Mouse (Mus musculus): ENCODE results near the gene Notch2. TPM values are rescaled to one million over a fixed set of nuclear protein-coding genes. Genes with fewer than 3 reads are reported as not detected.

The Notch2 gene
- polyA plus RNA-seq, 1 experiment, result 6.6 TPM

DNA sequence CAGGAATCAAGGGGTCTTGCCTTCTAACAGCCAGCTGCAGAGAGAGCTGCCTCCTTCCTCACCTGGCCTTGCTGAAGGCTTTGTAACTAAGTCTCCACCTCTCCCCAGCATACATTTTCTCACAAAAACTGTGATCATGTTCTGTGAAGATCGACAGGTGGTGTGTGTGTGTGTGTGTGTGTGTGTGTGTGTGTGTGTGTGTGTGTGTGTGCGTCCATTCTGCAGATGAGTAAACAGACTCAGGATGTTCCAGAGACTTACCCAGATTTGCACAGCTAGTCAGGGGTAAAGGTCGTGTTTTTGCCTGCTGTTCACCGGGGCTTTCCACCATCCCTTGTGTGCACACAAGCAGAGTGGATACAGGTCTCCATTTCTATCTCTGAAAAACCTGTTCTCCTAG lies 40.6 kb upstream of the Notch2 start:
- Histone ChIP-seq H3K27me3 (ENCODE audit: control insufficient read depth, insufficient read depth, low read length) (no peaks in the 10 kb centered on the region), H3K27ac (ENCODE audit: insufficient read depth, low read depth, low read length) (no peak overlapping the region), H3K36me3 (ENCODE audit: control insufficient read depth, insufficient read depth, low read length) (no peaks in the 10 kb centered on the region), H3K4me1 (ENCODE audit: control insufficient read depth, insufficient read depth, insufficient read length, low read length) (peaks cover 3% of the 10 kb centered on the region; the same call in 1 of the 2 replicates), H3K4me3 (ENCODE audit: low read depth, low read length) (no peak overlapping the region)
- TF ChIP-seq CTCF (IDR thresholded peaks at IDR 0.05; ENCODE audit: extremely low read depth, insufficient read length, insufficient replicate concordance, low read depth, low read length) (no peak), POLR2A (IDR thresholded peaks at IDR 0.05; ENCODE audit: low read depth, low read length) (no peak)
- WGBS, result 29% methylated on average over 4 of the region's 4 CpGs

DNA sequence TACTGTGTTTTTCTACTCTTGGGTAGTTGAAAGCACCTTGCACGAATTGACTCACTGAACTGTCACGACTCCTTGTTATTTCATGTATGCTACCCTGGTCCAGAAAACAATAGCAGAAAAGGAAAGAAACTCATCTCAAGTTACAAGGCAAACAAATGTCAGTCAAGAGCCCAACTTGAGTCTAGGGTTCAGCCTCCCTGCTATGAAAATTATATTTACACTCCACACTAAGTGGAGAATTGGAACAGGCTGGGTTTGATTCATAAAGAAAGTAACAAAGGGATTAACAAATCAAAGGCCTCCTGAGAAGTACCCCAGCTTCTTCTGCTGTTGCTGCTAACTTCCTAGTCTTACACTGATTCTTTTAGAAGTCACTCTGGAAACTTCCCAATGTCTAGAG lies 40.0 kb upstream of the Notch2 start:
- WGBS, result 41% methylated on average over 2 of the region's 2 CpGs
- Histone ChIP-seq H3K4me1 (ENCODE audit: control insufficient read depth, insufficient read depth, insufficient read length, low read length) (peaks cover 3% of the 10 kb centered on the region; the same call in 1 of the 2 replicates), H3K27ac (ENCODE audit: insufficient read depth, low read depth, low read length) (no peak overlapping the region), H3K27me3 (ENCODE audit: control insufficient read depth, insufficient read depth, low read length) (no peaks in the 10 kb centered on the region), H3K4me3 (ENCODE audit: low read depth, low read length) (no peak overlapping the region), H3K36me3 (ENCODE audit: control insufficient read depth, insufficient read depth, low read length) (no peaks in the 10 kb centered on the region)
- TF ChIP-seq POLR2A (IDR thresholded peaks at IDR 0.05; ENCODE audit: low read depth, low read length), result no peak
- TF ChIP-seq CTCF (IDR thresholded peaks at IDR 0.05; ENCODE audit: extremely low read depth, insufficient read length, insufficient replicate concordance, low read depth, low read length), result no peak

DNA sequence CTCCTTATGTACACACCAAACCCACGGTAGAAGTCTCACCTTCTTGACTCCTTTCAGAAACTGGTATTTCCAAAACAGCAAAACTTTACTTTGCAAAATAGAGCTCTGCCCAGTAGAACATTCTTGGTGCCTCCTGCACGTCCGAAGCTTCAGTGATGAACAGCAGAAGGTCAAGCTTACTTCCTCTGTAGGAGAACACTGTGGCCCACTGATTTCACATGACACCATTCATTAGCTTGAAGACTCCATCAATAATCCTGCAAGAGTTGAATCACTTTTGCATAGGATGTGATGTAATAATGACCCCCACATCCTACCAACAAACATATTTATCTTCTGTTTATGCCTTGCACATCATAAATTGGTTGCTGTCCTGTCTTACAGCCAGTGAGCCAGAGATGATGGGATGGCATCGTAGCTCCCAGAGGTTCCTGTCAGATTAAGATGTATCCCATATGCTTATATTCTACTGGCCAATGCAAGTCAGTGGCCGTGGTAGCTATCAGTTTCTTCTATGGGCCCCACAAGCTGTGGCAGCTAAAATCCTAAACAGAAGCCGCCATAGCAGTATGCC lies 39.0 kb upstream of the Notch2 start:
- TF ChIP-seq POLR2A (IDR thresholded peaks at IDR 0.05; ENCODE audit: low read depth, low read length) (no peak), CTCF (IDR thresholded peaks at IDR 0.05; ENCODE audit: extremely low read depth, insufficient read length, insufficient replicate concordance, low read depth, low read length) (no peak)
- no peak overlapping the region for H3K4me3 ChIP-seq (ENCODE audit: low read depth, low read length)
- no peaks in the 10 kb centered on the region for H3K27me3 ChIP-seq (ENCODE audit: control insufficient read depth, insufficient read depth, low read length)
- peaks cover 3% of the 10 kb centered on the region; the same call in 1 of the 2 replicates for H3K4me1 ChIP-seq (ENCODE audit: control insufficient read depth, insufficient read depth, insufficient read length, low read length)
- H3K36me3 ChIP-seq (ENCODE audit: control insufficient read depth, insufficient read depth, low read length), result no peaks in the 10 kb centered on the region
- no peak overlapping the region for H3K27ac ChIP-seq (ENCODE audit: insufficient read depth, low read depth, low read length)
- 84% methylated on average over 6 of the region's 6 CpGs for WGBS

DNA sequence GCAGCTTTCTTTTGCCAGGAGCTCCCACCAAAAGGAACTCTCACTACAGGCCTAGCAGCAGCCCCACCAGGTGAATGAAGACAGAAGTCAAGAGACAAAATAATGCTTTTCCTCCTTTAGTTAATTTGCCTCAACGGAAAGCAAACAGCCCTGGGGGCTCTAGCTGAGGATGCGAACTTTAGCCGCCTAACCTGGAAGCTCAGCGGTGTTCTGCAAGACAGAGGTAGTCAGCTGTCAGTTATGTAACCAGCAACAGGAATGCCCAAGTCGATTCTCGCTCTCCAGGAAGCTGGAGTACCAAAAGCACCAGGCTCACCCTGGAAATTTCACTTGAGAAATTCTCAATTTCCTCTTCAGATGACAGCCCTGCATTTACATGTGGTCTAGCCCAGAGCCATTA lies 36.6 kb upstream of the Notch2 start:
- H3K27me3 ChIP-seq (ENCODE audit: control insufficient read depth, insufficient read depth, low read length), result no peaks in the 10 kb centered on the region
- 68% methylated on average over 6 of the region's 6 CpGs for WGBS
- no peak for TF ChIP-seq POLR2A (IDR thresholded peaks at IDR 0.05; ENCODE audit: low read depth, low read length)
- H3K4me1 ChIP-seq (ENCODE audit: control insufficient read depth, insufficient read depth, insufficient read length, low read length), result no peaks in the 10 kb centered on the region
- no peak overlapping the region for H3K27ac ChIP-seq (ENCODE audit: insufficient read depth, low read depth, low read length)
- H3K4me3 ChIP-seq (ENCODE audit: low read depth, low read length), result no peak overlapping the region
- H3K36me3 ChIP-seq (ENCODE audit: control insufficient read depth, insufficient read depth, low read length), result no peaks in the 10 kb centered on the region

DNA sequence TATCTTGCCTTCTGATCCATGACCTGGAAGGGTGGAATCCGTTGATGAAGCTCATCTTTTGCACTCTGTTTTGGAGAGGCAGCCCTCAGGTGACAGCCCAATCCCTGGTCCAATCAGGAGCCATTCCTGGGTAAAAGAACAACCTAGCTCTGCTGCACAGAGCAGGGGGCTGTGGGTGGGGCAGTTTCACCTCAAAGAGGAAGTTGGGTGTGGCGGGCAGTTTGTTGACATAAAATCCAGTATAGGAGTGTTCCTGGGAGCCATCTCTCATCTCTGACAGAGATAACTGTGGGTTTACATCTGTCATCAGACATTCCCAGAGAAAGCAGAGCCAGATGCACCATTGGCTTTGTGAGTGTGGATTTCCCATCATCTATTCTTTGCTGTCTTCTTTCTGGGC lies 34.6 kb upstream of the Notch2 start:
- Histone ChIP-seq H3K4me1 (ENCODE audit: control insufficient read depth, insufficient read depth, insufficient read length, low read length) (no peaks in the 10 kb centered on the region), H3K4me3 (ENCODE audit: low read depth, low read length) (no peak overlapping the region), H3K27me3 (ENCODE audit: control insufficient read depth, insufficient read depth, low read length) (no peaks in the 10 kb centered on the region), H3K36me3 (ENCODE audit: control insufficient read depth, insufficient read depth, low read length) (no peaks in the 10 kb centered on the region), H3K27ac (ENCODE audit: insufficient read depth, low read depth, low read length) (no peak overlapping the region)
- TF ChIP-seq CTCF (IDR thresholded peaks at IDR 0.05; ENCODE audit: extremely low read depth, insufficient read length, insufficient replicate concordance, low read depth, low read length), result no peak
- TF ChIP-seq POLR2A (IDR thresholded peaks at IDR 0.05; ENCODE audit: low read depth, low read length), result no peak
- 54% methylated on average over 2 of the region's 2 CpGs for WGBS

DNA sequence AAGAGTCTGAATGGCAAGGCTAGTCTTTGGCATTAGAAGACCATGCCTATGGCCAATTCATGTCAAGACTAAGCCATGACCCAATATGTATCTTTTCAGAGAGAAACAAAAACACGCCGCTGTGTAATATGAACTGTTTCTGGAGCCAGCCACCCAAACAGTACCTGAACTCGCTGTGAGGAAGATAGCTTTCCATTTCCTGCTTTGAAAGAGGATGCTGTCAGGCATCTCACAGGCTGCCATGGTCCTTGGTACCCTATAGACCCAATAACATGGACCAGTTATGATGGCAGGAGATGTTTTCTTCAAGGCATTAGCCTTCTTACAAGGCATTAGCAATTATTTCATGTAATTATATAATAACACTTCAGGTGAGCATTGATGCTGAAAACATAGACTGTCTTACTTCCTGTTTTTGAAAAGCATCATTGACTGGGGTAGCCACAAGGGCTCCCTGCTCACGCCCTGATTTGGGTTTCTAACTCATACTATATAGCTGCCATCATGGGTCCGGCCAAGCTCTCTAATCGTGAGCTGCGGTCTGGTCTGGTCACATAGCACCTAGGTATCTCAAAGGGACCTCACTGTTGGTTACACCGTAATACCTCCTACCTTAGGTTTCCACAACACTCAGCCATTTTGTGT lies 32.5 kb upstream of the Notch2 start:
- no peaks in the 10 kb centered on the region for H3K27me3 ChIP-seq (ENCODE audit: control insufficient read depth, insufficient read depth, low read length)
- H3K4me3 ChIP-seq (ENCODE audit: low read depth, low read length), result no peak overlapping the region
- no peaks in the 10 kb centered on the region for H3K36me3 ChIP-seq (ENCODE audit: control insufficient read depth, insufficient read depth, low read length)
- no peaks in the 10 kb centered on the region for H3K4me1 ChIP-seq (ENCODE audit: control insufficient read depth, insufficient read depth, insufficient read length, low read length)
- no peak overlapping the region for H3K27ac ChIP-seq (ENCODE audit: insufficient read depth, low read depth, low read length)
- 93% methylated on average over 8 of the region's 8 CpGs for WGBS
- TF ChIP-seq CTCF (IDR thresholded peaks at IDR 0.05; ENCODE audit: extremely low read depth, insufficient read length, insufficient replicate concordance, low read depth, low read length) (no peak), POLR2A (IDR thresholded peaks at IDR 0.05; ENCODE audit: low read depth, low read length) (no peak)

DNA sequence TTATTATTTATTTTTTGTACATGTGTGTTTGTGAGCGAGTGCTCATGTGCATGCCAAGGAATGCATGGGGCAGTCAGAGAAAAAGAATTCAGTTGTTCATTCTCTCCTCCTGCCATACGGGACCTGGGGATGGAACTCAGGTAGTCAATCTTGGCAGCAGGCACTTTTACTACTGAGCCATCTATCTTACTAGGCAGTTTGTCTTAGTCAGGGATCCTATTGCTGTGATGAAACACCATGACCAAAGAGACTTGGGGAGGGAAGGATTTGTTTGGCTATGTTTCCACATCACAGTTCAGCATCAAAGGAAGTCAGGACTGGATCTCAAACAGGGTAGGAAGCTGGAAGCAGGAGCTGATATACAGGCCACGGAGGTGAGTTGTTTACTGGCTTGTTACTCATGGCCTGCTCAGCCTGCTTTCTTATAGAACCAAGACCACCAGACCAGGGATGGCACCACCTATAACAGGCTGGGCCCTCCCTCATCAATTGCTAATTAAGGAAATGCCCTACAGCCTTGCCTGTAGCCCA lies 31.9 kb upstream of the Notch2 start:
- WGBS, result 92% methylated on average over 3 of the region's 3 CpGs
- Histone ChIP-seq H3K27me3 (ENCODE audit: control insufficient read depth, insufficient read depth, low read length) (no peaks in the 10 kb centered on the region), H3K27ac (ENCODE audit: insufficient read depth, low read depth, low read length) (no peak overlapping the region), H3K36me3 (ENCODE audit: control insufficient read depth, insufficient read depth, low read length) (no peaks in the 10 kb centered on the region), H3K4me1 (ENCODE audit: control insufficient read depth, insufficient read depth, insufficient read length, low read length) (no peaks in the 10 kb centered on the region), H3K4me3 (ENCODE audit: low read depth, low read length) (no peak overlapping the region)
- TF ChIP-seq POLR2A (IDR thresholded peaks at IDR 0.05; ENCODE audit: low read depth, low read length), result no peak
- TF ChIP-seq CTCF (IDR thresholded peaks at IDR 0.05; ENCODE audit: extremely low read depth, insufficient read length, insufficient replicate concordance, low read depth, low read length), result no peak
